Mouse (Mus musculus) thymus, postnatal 4 days (tissue): ENCODE data around the gene Gm7233.
"Not testable (repeated sequence)": the region's sequence is repeated elsewhere in the genome, so short reads cannot be mapped to it uniquely, and the experiment has no call there.

Experiments
- DNase-seq: peaks from one replicate; pipeline ENCODE4 v3.0.0; 2021

Gm7233 gene

DNA sequence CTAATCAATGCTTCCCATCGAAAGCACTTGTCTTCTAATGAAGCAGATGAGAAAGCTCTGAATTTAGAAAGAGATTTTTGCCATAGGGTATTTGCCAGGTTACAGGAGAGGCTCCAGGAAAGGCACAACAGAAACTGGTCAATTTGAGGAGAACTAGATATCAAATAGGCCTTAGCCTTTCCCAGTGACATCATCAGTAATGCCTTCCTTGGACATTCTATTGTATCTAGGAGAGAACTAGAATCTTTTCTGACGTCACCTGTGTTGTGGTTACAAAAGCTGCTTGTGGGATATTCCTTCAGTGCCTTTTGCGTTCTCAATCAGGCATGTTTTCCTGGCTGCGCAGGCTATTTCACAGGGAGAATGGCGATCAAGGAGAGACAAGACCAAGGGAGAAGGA lies at the start of gene Gm7233:
TSS of gene Gm7233 (plus strand) at position 301 of the 400 bp plus-strand sequence.
- not testable (repeated sequence) for DNase-seq

DNA sequence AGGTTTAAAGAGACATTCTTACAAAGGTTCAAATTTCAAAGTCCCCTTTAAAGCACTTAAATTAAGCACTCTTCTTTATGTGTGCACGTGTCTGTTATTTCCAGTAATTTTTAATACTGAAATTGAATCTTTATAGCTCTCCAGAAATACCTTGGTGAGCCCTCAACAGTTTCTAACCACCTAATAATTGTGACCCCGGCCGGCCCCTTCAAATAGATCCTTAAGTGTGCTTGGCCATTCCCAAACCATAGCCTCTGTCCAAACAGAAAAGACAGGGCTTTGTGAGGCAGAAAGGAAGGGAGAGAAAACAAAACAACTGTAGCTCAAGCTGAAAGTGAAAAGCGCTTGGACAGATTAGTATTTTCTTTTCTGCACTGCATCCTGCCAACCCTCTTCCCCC lies 12.5 kb upstream of the Gm7233 start:
- DNase-seq: not testable (repeated sequence)

DNA sequence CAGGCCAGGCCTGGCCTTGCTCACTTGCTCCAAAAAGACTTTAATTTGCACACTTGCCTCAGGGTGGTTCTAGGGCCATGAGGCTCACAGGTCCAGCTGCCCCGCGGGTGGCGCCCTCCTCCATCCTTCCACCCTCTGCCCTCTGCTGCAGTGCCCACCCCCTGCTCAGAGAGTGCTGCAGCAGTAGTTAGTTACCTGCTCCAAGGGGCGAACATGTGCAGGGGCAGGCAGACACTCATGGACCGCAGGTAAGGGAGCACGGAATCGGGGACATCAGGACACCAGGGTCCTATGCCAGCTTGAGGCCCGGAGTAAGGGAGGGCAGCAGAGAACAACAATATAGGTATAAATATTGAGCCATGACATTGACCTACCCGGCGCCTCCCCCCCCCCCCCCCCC lies 11.7 kb upstream of the Gm7233 start:
- not testable (repeated sequence) for DNase-seq

DNA sequence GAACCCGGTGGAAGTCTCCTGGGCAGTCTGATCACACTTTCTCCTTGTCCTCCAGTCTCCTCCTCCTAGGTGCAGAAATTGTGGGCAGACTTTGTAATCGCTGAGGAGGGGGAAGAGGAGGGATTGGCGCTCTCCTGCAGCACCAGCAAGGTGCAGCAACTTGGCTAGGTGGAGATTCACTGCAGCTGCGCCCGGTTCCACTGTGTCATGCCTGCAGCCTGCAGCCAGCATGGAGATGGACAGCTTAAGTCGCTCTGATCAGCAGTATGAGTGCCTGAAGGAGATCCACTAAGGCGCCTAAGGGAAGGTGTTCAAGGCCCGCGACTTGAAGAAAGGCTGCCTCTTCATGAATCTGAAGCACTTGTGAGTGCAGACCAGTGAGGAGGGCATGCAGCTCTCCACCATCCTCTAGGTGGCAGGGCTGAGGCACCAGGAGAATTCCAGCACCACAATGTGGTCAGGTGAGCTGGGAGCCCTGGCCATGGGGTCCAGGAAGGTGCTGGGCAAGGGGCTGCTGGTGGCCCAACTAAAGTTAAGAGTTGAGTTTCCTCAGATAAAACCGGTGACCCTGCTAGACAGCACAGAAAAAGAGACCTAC lies 11.0 kb upstream of the Gm7233 start:
- DNase-seq: not testable (repeated sequence)

DNA sequence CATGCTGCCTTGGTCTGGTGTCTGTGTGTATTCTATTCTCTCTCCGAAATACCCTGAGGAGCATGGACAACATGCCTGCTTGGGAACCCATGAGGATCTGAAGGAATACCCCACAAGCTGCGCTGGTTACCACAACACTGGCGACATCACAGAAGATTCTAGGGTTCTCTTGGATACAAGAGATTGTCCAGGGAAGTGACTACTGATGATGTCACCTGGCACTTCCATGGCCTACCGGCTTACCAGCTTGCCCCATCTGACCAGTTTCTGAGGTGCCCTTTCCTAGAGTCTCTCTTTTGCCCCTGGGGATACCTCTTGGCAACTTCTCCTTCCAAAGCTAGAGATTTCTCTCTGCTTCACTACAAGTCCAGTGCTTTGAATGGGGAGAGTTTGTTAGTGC lies 55.5 kb downstream of the Gm7233 start, which contains the start of gene Gm8122:
TSS of gene Gm8122 (minus strand) at position 101 of the 400 bp plus-strand sequence.
- not testable (repeated sequence) for DNase-seq
